Comparison of ENCODE assay signal across 11 mouse cellular contexts in the genomic region with DNA sequence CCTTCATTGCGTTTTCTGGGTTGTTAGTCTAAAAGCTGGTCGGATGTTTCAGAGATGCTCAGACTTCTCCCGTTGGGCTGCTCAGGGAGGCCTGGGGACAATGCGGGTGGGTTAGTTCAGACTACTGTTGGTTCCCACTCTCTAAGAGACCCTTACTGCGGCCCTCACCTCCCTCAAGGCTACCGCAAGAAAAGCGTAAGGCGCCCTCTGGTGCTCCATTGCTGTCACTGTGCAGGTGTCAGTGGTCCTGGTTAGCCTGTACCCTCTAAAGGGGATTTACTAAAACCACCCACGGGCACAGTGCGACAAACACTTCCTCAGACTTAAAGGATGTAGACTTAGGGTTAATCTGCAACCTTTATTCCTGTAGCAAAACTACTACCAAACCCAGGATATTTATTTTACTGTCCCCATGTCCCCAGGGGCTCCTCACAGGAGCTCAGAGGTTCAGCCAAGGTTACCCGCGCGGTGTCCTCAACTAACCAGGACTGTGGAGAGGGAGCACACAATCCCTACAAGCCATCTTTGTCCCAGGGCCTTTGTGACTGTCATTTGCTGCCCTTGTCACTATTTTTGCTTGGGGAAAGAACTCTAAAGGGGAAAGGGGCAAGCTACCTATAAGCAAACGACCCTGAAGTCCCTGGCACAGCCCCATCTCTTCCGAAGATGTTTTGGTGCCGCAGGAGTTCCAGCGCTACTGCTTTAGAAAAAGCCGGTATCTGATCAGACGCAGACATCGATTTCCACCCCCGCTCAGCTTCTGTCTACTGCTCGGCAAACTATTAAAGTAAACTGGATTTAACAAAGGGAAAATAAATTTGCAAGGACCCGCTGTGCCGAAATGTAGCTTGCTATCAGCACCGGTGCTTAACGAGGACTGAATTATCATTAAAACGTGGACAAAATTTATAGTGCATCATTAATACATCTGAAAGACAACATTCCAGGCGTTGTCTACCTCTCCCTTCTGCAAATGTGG. TPM values are rescaled to one million over a fixed set of nuclear protein-coding genes. Genes with fewer than 3 reads are reported as not detected.
A peak's percentile ranks its signal among the peaks of the same experiment; 100 is the strongest.
DNase-seq lines count a peak whose midpoint lies in the region; ATAC-seq and TF ChIP-seq lines count a peak whose summit lies in the region.
"Had no signal": no experiment of that assay in that cellular context is flagged by ENCODE, and none has a peak within 500 bp of the region (broad histone marks: within the 10 kb centered on the region; RNA-seq: fewer than 3 reads in every experiment).

No protein-coding gene starts in this region.

- TF ChIP-seq POLR2A in MEL (IDR thresholded peaks at IDR 0.05; ENCODE audit: control insufficient read depth in 1 of 2, insufficient read depth in 1 of 2, low read depth in 1 of 2, low read length in 2 of 2, poor library complexity in 1 of 2), result no peak

- H3K4me2 ChIP-seq in heart, embryonic 14.5 days (ENCODE audit: low read length), result peak overlapping the region; percentile 42
- peak overlapping the region; percentile 44 for H3K4me2 ChIP-seq in forebrain, embryonic 15.5 days (replicated peaks)
- H3K4me2 ChIP-seq in midbrain, embryonic 11.5 days, result peak overlapping the region; percentile 33
- no peak overlapping the region for H3K4me2 ChIP-seq in kidney, embryonic 14.5 days (replicated peaks; ENCODE audit: low read depth, low read length)
- H3K4me2 ChIP-seq: liver, embryonic 13.5 days had no signal

- H3K4me1 ChIP-seq in heart, embryonic 14.5 days (ENCODE audit: control insufficient read depth in 2 of 2, insufficient read depth in 2 of 2, low read length in 2 of 2), result no peaks in the 10 kb centered on the region; a peak in 1 of 4 replicates
- H3K4me1 ChIP-seq in MEL (ENCODE audit: control insufficient read depth in 1 of 2, insufficient read depth in 2 of 2, low read length in 2 of 2), result no peaks in the 10 kb centered on the region
- no peaks in the 10 kb centered on the region for H3K4me1 ChIP-seq in forebrain, embryonic 15.5 days
- H3K4me1 ChIP-seq in midbrain, embryonic 11.5 days (ENCODE audit: control insufficient read depth, insufficient read depth, low read length), result no peaks in the 10 kb centered on the region
- no peaks in the 10 kb centered on the region for H3K4me1 ChIP-seq in kidney, embryonic 14.5 days (ENCODE audit: control insufficient read depth, insufficient read depth, low read length)
- H3K4me1 ChIP-seq: liver, embryonic 13.5 days had no signal

- no peaks in the 10 kb centered on the region; the same call in 1 of the 2 replicates for H3K27me3 ChIP-seq in heart, embryonic 14.5 days (ENCODE audit: control insufficient read depth, insufficient read depth, low read length)
- no peaks in the 10 kb centered on the region for H3K27me3 ChIP-seq in MEL (ENCODE audit: control insufficient read depth in 1 of 2, insufficient read depth in 2 of 2, low read length in 2 of 2)
- no peaks in the 10 kb centered on the region for H3K27me3 ChIP-seq in forebrain, embryonic 15.5 days
- H3K27me3 ChIP-seq in midbrain, embryonic 11.5 days (ENCODE audit: control insufficient read depth, insufficient read depth, low read length), result no peaks in the 10 kb centered on the region
- H3K27me3 ChIP-seq in kidney, embryonic 14.5 days (ENCODE audit: control insufficient read depth, insufficient read depth, low read length), result no peaks in the 10 kb centered on the region
- H3K27me3 ChIP-seq: liver, embryonic 13.5 days had no signal

- H3K79me2 ChIP-seq in MEL (ENCODE audit: control insufficient read depth, insufficient read depth, low read length, poor library complexity), result no peaks in the 10 kb centered on the region

- TF ChIP-seq RAD21 in MEL (IDR thresholded peaks at IDR 0.05; ENCODE audit: low read depth, low read length), result no peak; the same call in none of the 2 replicates

- DNase-seq in heart, adult 9 months (ENCODE audit: low spot score in 2 of 2), result no peak
- DNase-seq in MEL (ENCODE audit: low read depth, low spot score), result no peak
- peak; percentile 85 for DNase-seq in midbrain, embryonic 11.5 days (ENCODE audit: low spot score, missing footprints)
- DNase-seq in spleen, postnatal 14 days (ENCODE audit: low spot score in 2 of 2), result no peak
- no peak for DNase-seq in frontal cortex, postnatal 25 days (ENCODE audit: low spot score in 2 of 2)
- DNase-seq: liver, embryonic 13.5 days had no signal

- TF ChIP-seq EP300 in MEL (IDR thresholded peaks at IDR 0.05; ENCODE audit: low read depth in 1 of 2, low read length in 2 of 2), result no peak

- H3K9ac ChIP-seq in heart, embryonic 14.5 days (ENCODE audit: low read length), result no peak overlapping the region
- H3K9ac ChIP-seq in MEL (ENCODE audit: control insufficient read depth, low read depth, low read length, poor library complexity, severe bottlenecking), result no peak overlapping the region
- H3K9ac ChIP-seq in forebrain, embryonic 15.5 days (replicated peaks), result no peak overlapping the region
- no peak overlapping the region for H3K9ac ChIP-seq in midbrain, embryonic 11.5 days (ENCODE audit: low read length)
- H3K9ac ChIP-seq in kidney, embryonic 14.5 days (ENCODE audit: low read depth, low read length), result no peak overlapping the region
- H3K9ac ChIP-seq: liver, embryonic 13.5 days had no signal

- H3K4me3 ChIP-seq in heart, embryonic 14.5 days (ENCODE audit: control insufficient read depth in 1 of 2, insufficient read depth in 1 of 2, low read depth in 1 of 2, low read length in 2 of 2), result no peak overlapping the region; a peak in 1 of 4 replicates
- no peak overlapping the region for H3K4me3 ChIP-seq in MEL (ENCODE audit: control insufficient read depth in 1 of 2, insufficient read depth in 1 of 2, low read depth in 2 of 2, low read length in 2 of 2)
- peak overlapping the region; percentile 27 for H3K4me3 ChIP-seq in forebrain, embryonic 15.5 days
- no peak overlapping the region for H3K4me3 ChIP-seq in midbrain, embryonic 11.5 days (ENCODE audit: low read depth, low read length)
- H3K4me3 ChIP-seq in kidney, embryonic 14.5 days (ENCODE audit: low read length), result no peak overlapping the region
- H3K4me3 ChIP-seq: liver, embryonic 13.5 days had no signal

- H3K27ac ChIP-seq in heart, embryonic 14.5 days (replicated peaks in 1 of 2; ENCODE audit: control insufficient read depth in 1 of 2, insufficient read depth in 1 of 2, low read depth in 2 of 2, low read length in 2 of 2), result no peak overlapping the region
- H3K27ac ChIP-seq in MEL (ENCODE audit: control insufficient read depth, low read depth, low read length), result no peak overlapping the region
- no peak overlapping the region for H3K27ac ChIP-seq in forebrain, embryonic 15.5 days (replicated peaks)
- H3K27ac ChIP-seq in midbrain, embryonic 11.5 days (ENCODE audit: low read depth, low read length), result no peak overlapping the region
- H3K27ac ChIP-seq in kidney, embryonic 14.5 days (ENCODE audit: low read depth, low read length), result no peak overlapping the region
- H3K27ac ChIP-seq: liver, embryonic 13.5 days had no signal

- peak in 2 of 3 experiments; percentile 7 to 8; a peak in 1 of 6 replicates for TF ChIP-seq CTCF in MEL (IDR thresholded peaks at IDR 0.05 in 2 of 3, conservative IDR thresholded peaks at IDR 0.05 in 1 of 3; ENCODE audit: control insufficient read depth in 1 of 3, insufficient read depth in 1 of 3, low read depth in 2 of 3, low read length in 3 of 3, poor library complexity in 1 of 3, severe bottlenecking in 1 of 3)

- ATAC-seq in heart, embryonic 14.5 days (ENCODE audit: insufficient number of reproducible peaks, insufficient read depth, low FRiP score, low read depth), result no peak
- ATAC-seq in forebrain, embryonic 15.5 days (replicated peaks), result peak; percentile 76
- ATAC-seq in midbrain, embryonic 11.5 days (ENCODE audit: low FRiP score), result peak; percentile 58
- no peak for ATAC-seq in kidney, embryonic 14.5 days (ENCODE audit: low FRiP score, low TSS enrichment)

- H3K9me3 ChIP-seq in heart, embryonic 14.5 days (ENCODE audit: control insufficient read depth, low read length), result no peaks in the 10 kb centered on the region
- no peaks in the 10 kb centered on the region for H3K9me3 ChIP-seq in MEL (replicated peaks; ENCODE audit: insufficient read depth, low read length)
- no peaks in the 10 kb centered on the region for H3K9me3 ChIP-seq in forebrain, embryonic 15.5 days
- no peaks in the 10 kb centered on the region for H3K9me3 ChIP-seq in midbrain, embryonic 11.5 days (ENCODE audit: control insufficient read depth, low read length)
- H3K9me3 ChIP-seq in kidney, embryonic 14.5 days (ENCODE audit: control insufficient read depth, low read length), result no peaks in the 10 kb centered on the region
- H3K9me3 ChIP-seq: liver, embryonic 13.5 days had no signal

- H3K36me3 ChIP-seq in heart, embryonic 14.5 days (ENCODE audit: control insufficient read depth, insufficient read depth, low read length), result no peaks in the 10 kb centered on the region
- peaks cover 0 to 2% of the 10 kb centered on the region in 2 experiments; a peak in 1 of 4 replicates for H3K36me3 ChIP-seq in MEL (ENCODE audit: control insufficient read depth in 1 of 2, insufficient read depth in 2 of 2, low read length in 2 of 2)
- no peaks in the 10 kb centered on the region for H3K36me3 ChIP-seq in forebrain, embryonic 15.5 days
- no peaks in the 10 kb centered on the region for H3K36me3 ChIP-seq in midbrain, embryonic 11.5 days (ENCODE audit: control insufficient read depth, insufficient read depth, low read length)
- no peaks in the 10 kb centered on the region for H3K36me3 ChIP-seq in kidney, embryonic 14.5 days (ENCODE audit: control insufficient read depth, insufficient read depth, low read length)
- H3K36me3 ChIP-seq: liver, embryonic 13.5 days had no signal

- WGBS in heart, embryonic 14.5 days, result 43% methylated on average over 28 of the region's 28 CpGs
- WGBS in forebrain, embryonic 15.5 days, result 29% methylated on average over 28 of the region's 28 CpGs
- WGBS in midbrain, embryonic 11.5 days, result 41% methylated on average over 28 of the region's 28 CpGs
- 47% methylated on average over 28 of the region's 28 CpGs for WGBS in kidney, embryonic 14.5 days

TF ChIP-seq in MEL, 35 proteins besides CTCF, POLR2A, EP300 and RAD21:
- no peak for TF ChIP-seq MXI1 (IDR thresholded peaks at IDR 0.05; ENCODE audit: low read depth, low read length)
- 0 out of 2 replicates have a peak, but pooled peaks have one; percentile 27 for TF ChIP-seq SMC3 (IDR thresholded peaks at IDR 0.05; ENCODE audit: low read depth, low read length)
TF ChIP-seq in MEL: peak in this region for 1.

RNA-seq across cellular contexts. Expression of gene Gpr101, which starts 17.8 kb away (rescaled TPM):
- polyA plus RNA-seq in heart, embryonic 14.5 days (2014; fragmentation: Nextera tagmentation; extraction: Ambion mirVana), result not detected in 2 replicates
- not detected in 2 replicates for total RNA-seq in MEL (2012; rRNA removed)
- polyA plus RNA-seq in MEL (2012; ENCODE audit: insufficient read depth in 1 of 2, insufficient read length in 2 of 2, low read depth in 1 of 2, low replicate concordance in 2 of 2, missing spikeins in 1 of 2), result not detected
- polyA plus RNA-seq in forebrain, embryonic 15.5 days (2015; fragmentation: Nextera tagmentation; extraction: Ambion mirVana), result 0.09 and 0.18 TPM in 2 replicates
- polyA plus RNA-seq in midbrain, embryonic 11.5 days (2014; fragmentation: Nextera tagmentation; extraction: Ambion mirVana), result 0.11 TPM in 1 of 2 replicates, not detected in the other
- polyA plus RNA-seq in kidney, embryonic 14.5 days (2014; fragmentation: Nextera tagmentation; extraction: Ambion mirVana), result not detected in 2 replicates
- total RNA-seq: ES-E14; heart, postnatal 10 days had no signal
- polyA plus RNA-seq: liver, embryonic 13.5 days had no signal

Comparison
In these comparisons a context has a peak if more than half of its experiments do, and no peak if none do; other contexts are left out.
1. ATAC-seq: peak in forebrain, embryonic 15.5 days (single experiment) and midbrain, embryonic 11.5 days (single experiment); none in heart, embryonic 14.5 days (single experiment) and kidney, embryonic 14.5 days (single experiment).